Mouse (Mus musculus) neural tube, embryonic 15.5 days (tissue): ENCODE results near the gene Csnk1g2. TPM values are rescaled to one million over a fixed set of nuclear protein-coding genes. Genes with fewer than 3 reads are reported as not detected.

ENCODE experiments used
- ATAC-seq: fragments of 200-750 bp; cut with Nextera tagmentation; 2 replicates; pipeline ENCODE4 v1.8.0; 2017; ENCODE audit warnings: mild to moderate bottlenecking, moderate TSS enrichment, moderate library complexity; ENCODE audit not compliant: low FRiP score
- H3K27ac ChIP-seq: fragments of 300-500 bp; sonication (generic); replicated peaks from 2 replicates; pipeline ENCODE4 v1.5.1; 2015; ENCODE audit warnings: mild to moderate bottlenecking, inconsistent platforms
- H3K27me3 ChIP-seq: fragments of 300-500 bp; sonication (generic); replicated peaks from 2 replicates; pipeline ENCODE4 v1.6.1; 2015; ENCODE audit warnings: inconsistent platforms
- H3K36me3 ChIP-seq: fragments of 300-500 bp; sonication (generic); 2 replicates; pipeline ENCODE4 v1.6.1; 2015; ENCODE audit warnings: inconsistent platforms
- H3K4me1 ChIP-seq: fragments of 300-500 bp; sonication (generic); 2 replicates; pipeline ENCODE4 v1.6.1; 2015; ENCODE audit warnings: inconsistent platforms
- H3K4me2 ChIP-seq: fragments of 300-500 bp; sonication (generic); 2 replicates; pipeline ENCODE4 v1.6.1; 2015; ENCODE audit warnings: inconsistent platforms, mild to moderate bottlenecking, moderate library complexity
- H3K4me3 ChIP-seq: fragments of 300-500 bp; sonication (generic); replicated peaks from 2 replicates; pipeline ENCODE4 v1.5.1; 2015; ENCODE audit warnings: mild to moderate bottlenecking, inconsistent platforms
- H3K9ac ChIP-seq: fragments of 300-500 bp; sonication (generic); replicated peaks from 2 replicates; pipeline ENCODE4 v1.6.1; 2015; ENCODE audit warnings: mild to moderate bottlenecking, inconsistent platforms
- H3K9me3 ChIP-seq: fragments of 300-500 bp; sonication (generic); replicated peaks from 2 replicates; pipeline ENCODE4 v1.6.1; 2016; ENCODE audit warnings: inconsistent platforms
- WGBS: fragments of 180-500 bp; shearing (Covaris S2); methylation state at CpG from one replicate; pipeline ENCODE4 v1.1.7; 2015; ENCODE audit warnings: mixed read lengths; 5-methylcytosine and 5-hydroxymethylcytosine counted together
- polyA plus RNA-seq: library from polyadenylated mRNA; unstranded; fragments of >200 nt; fragmentation: Nextera tagmentation; extraction: Ambion mirVana; gene quantifications from 2 replicates; pipeline ENCODE4 v1.2.1, GENCODE M21; 2015

Gene Csnk1g2
- polyA plus RNA-seq, 1 experiment from 2014 or later = 106 TPM

- no peak overlapping the region for H3K4me3 ChIP-seq
- H3K27me3 ChIP-seq = no peaks in the 10 kb centered on the region
- no peak for ATAC-seq
- H3K9me3 ChIP-seq = no peaks in the 10 kb centered on the region
- H3K4me1 ChIP-seq = peaks cover 46% of the 10 kb centered on the region
- H3K27ac ChIP-seq = peak overlapping the region; percentile 18; the same call in 1 of the 2 replicates
- no peak overlapping the region for H3K9ac ChIP-seq
- peaks cover 28% of the 10 kb centered on the region for H3K36me3 ChIP-seq
- H3K4me2 ChIP-seq = peak overlapping the region; percentile 23; the same call in 1 of the 2 replicates
- WGBS = 78% methylated on average over 12 of the region's 12 CpGs
Observed at GRCm38 (mm10) chr10:80584642-80585552, 37.7 kb upstream of the Csnk1g2 start.

DNA sequence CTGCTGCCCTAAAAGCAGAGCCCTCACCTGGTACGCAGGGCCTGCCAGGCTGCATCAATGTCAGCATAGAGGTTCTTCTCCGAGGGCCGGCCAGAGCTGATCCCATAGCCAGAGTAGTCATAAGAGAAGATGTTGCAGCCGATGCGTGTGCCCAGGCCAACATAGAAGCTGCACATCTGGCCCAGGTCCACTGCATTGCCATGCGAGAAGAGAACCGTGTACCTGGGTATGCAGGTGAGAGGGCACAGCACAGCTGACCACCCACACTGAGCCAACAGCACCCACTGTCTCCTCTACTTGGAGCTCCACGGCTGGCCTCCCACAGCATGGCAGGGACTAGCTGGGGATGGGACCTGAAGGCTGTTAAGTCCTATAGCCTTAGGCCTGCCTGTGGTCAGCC lies 37.1 kb upstream of the Csnk1g2 start:
- H3K9ac ChIP-seq = no peak overlapping the region
- H3K4me2 ChIP-seq = peak overlapping the region; percentile 23; the same call in 1 of the 2 replicates
- H3K4me1 ChIP-seq = peaks cover 49% of the 10 kb centered on the region
- no peaks in the 10 kb centered on the region for H3K9me3 ChIP-seq
- peaks cover 28% of the 10 kb centered on the region for H3K36me3 ChIP-seq
- no peak overlapping the region for H3K4me3 ChIP-seq
- no peak for ATAC-seq
- no peak overlapping the region for H3K27ac ChIP-seq
- no peaks in the 10 kb centered on the region for H3K27me3 ChIP-seq
- WGBS = 93% methylated on average over 8 of the region's 8 CpGs

DNA sequence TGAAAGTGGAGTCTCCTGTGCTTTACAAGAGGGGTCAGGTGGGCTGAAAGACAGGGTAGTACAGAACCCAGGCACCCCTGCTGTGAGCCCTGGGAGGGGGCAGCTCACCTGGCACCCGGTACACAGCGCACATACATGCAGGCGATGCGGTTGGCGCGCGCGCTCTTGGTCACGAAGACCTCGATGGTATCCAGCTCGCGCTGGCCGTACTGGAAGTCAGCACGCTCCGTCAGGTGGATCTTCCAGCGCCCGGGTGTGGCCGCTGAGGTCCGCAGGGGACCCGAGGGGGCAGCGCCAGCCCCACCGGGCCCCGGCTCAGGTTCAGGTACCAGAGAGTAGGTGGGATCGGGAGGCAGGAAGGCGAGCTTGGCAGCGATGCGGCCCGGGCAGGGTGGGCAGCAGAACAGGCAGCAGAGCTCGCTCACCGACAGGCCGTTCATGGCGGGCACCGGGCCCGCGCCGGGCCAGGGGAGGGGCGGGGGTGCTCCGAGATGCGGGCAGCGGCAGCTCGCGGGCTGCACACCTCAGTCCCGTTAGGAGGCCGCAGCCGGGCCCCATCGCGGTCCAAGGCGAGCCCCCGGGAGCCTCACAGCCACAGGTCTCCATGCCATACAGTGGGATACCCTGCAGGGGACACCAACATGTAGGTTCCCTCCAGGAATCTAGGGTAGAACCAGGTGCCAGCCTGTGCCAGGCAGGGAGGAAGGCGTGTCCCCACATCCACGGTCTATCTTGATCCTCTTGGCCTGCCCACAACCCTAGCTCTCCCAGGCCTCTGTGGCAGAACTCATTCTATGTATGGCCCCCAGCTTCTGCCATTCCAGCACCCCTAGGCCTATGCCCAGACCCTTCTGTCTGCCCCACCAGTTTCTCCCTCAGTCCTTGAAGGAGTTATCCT lies 36.0 kb upstream of the Csnk1g2 start:
- WGBS = 95% methylated on average over 48 of the region's 51 CpGs
- peak overlapping the region; percentile 37; the same call in 1 of the 2 replicates for H3K27ac ChIP-seq
- H3K9ac ChIP-seq = no peak overlapping the region; the same call in 1 of the 2 replicates

DNA sequence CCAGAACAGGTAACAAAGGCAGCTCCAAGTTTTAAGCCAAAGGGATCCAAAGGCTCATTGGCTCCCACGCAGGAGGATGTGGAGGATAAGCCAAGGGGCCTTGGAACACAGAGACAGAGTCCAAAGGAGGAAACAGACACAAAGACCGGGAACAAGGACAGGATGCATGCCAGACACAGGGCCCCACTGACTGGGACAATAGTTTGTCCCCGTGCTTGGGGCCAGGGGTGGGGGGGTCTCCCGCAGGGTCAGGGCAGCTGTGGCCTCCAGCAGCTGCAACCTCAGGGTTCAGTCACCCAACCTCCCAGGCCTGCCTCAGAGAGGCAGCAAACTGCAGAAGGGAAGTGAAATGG lies 35.4 kb upstream of the Csnk1g2 start:
- Histone ChIP-seq H3K27ac (peak overlapping the region; percentile 37; the same call in 1 of the 2 replicates), H3K4me2 (peak overlapping the region; percentile 23)
- WGBS = 41% methylated on average over 4 of the region's 4 CpGs

More for the DNA sequence above, 36.0 kb upstream of the Csnk1g2 start:
- Histone ChIP-seq H3K4me1 (peaks cover 51% of the 10 kb centered on the region), H3K4me2 (peak overlapping the region; percentile 23), H3K27me3 (no peaks in the 10 kb centered on the region), H3K9me3 (no peaks in the 10 kb centered on the region), H3K36me3 (peaks cover 28% of the 10 kb centered on the region), H3K4me3 (0 out of 2 replicates have a peak overlapping the region, but pooled peaks have one; percentile 4)
- no peak for ATAC-seq

GRCm38 (mm10) chr10:80589127-80589878 lies 33.3 kb upstream of the Csnk1g2 start:
- Histone ChIP-seq H3K4me1 (peaks cover 51% of the 10 kb centered on the region), H3K4me2 (peak overlapping the region; percentile 94), H3K27me3 (no peaks in the 10 kb centered on the region; the same call in 1 of the 2 replicates), H3K4me3 (peak overlapping the region; percentile 96), H3K36me3 (peaks cover 20% of the 10 kb centered on the region), H3K27ac (peak overlapping the region; percentile 81), H3K9me3 (no peaks in the 10 kb centered on the region), H3K9ac (peak overlapping the region; percentile 93)
- 19% methylated on average over 12 of the region's 12 CpGs for WGBS
- no peak for ATAC-seq

More for the DNA sequence above, 35.4 kb upstream of the Csnk1g2 start:
- ATAC-seq = no peak
- no peak overlapping the region for H3K9ac ChIP-seq
- peaks cover 28% of the 10 kb centered on the region for H3K36me3 ChIP-seq
- no peaks in the 10 kb centered on the region for H3K9me3 ChIP-seq
- H3K27me3 ChIP-seq = no peaks in the 10 kb centered on the region
- H3K4me3 ChIP-seq = no peak overlapping the region
- H3K4me1 ChIP-seq = peaks cover 51% of the 10 kb centered on the region

DNA sequence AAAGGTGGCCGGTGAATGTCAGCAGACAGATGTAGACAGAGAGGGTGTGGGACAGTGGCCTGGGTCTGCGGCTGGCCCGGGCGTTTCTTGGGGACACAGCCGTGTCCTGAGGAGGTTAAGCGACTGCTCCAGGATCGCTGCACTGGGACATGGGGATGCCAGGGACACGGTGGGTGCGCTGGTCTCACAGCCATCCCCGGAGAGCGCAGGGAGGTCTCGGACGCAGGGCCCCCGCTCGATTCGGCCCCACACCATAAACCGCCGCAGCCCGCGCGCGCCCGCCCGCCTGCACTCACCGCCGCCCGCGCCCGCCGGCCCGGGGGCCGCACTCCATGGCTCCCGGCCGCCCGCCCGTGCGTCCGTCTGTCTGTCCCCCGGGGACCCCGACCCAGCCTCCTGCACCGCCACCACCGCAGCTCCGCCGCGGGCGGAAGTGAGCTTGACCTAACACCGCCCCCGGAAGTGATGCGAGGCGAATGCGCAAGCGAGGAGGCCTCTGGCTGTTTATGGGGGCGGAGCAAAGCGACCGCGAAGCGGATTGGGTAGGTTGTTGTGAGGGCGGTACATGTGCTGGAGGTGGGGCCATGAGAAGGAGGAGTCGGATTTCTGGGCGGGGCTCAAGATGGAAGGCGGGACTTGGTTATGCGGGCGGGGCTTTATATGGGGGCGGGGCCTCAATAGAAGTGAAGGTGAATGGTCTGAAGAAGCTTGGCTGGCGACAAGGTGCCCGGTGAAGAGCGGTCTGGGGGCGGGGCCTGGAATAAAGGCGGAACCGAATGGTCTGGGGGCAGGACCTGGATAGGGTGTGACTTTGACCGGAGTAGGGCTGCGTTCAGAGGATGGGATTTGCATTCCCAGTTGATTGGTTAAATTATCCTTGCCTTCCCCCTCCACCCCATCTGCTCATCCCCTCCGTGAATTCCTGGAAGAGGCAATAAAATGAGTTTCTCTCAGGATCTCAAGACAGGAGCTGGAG lies 32.5 kb upstream of the Csnk1g2 start, which contains the start of gene Abhd17a:
Gene Abhd17a (minus strand): TSS at position 463 of the 976 bp plus-strand sequence.
- ATAC-seq = peak; percentile 97
- peak within 1 kb of the TSS; percentile 93 for H3K9ac ChIP-seq
- peaks cover 47% of the 10 kb centered on the region for H3K4me1 ChIP-seq
- H3K27me3 ChIP-seq = no peaks in the 10 kb centered on the region; the same call in 1 of the 2 replicates
- peak within 1 kb of the TSS; percentile 94 for H3K4me2 ChIP-seq
- H3K4me3 ChIP-seq = peak within 1 kb of the TSS; percentile 96
- H3K27ac ChIP-seq = peak within 1 kb of the TSS; percentile 81
- whole genome bisulfite sequencing = under 1% methylated on average over 73 of the region's 73 CpGs
- peaks cover 12% of the 10 kb centered on the region; the same call in 1 of the 2 replicates for H3K36me3 ChIP-seq
- H3K9me3 ChIP-seq = no peaks in the 10 kb centered on the region

DNA sequence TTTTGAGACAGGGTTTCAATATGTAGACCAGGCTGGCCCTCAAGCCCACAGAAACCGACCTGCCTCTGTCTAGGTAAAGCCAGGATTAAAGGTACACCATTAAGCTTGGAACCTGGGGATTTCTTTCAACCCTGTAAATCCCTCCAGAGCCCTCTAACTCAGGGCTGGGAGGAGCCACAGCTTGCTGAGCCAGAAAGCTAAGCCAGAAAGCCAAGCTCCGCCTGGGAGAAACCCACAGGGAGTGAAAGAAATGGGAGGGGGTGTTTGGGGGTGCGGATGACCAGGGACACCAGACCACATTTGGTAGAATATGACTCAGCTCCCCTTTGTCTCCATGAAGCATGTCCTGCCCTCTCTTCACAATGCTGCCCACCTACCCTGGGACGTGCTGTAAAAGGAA lies 26.3 kb upstream of the Csnk1g2 start:
- peaks cover 3% of the 10 kb centered on the region; the same call in 1 of the 2 replicates for H3K27me3 ChIP-seq
- ATAC-seq = no peak
- no peak overlapping the region for H3K4me3 ChIP-seq
- H3K4me1 ChIP-seq = no peaks in the 10 kb centered on the region
- WGBS = 46% methylated on average over 4 of the region's 4 CpGs
- no peak overlapping the region for H3K27ac ChIP-seq
- no peaks in the 10 kb centered on the region for H3K9me3 ChIP-seq
- no peaks in the 10 kb centered on the region for H3K36me3 ChIP-seq
- no peak overlapping the region for H3K4me2 ChIP-seq
- no peak overlapping the region for H3K9ac ChIP-seq

GRCm38 (mm10) chr10:80602698-80603325 lies 19.8 kb upstream of the Csnk1g2 start, which contains the start of the genes Scamp4 and Adat3:
Scamp4 (plus strand) TSS chr10:80602872.
Adat3 (plus strand) TSS chr10:80602880.
- no peaks in the 10 kb centered on the region for H3K9me3 ChIP-seq
- peak within 1 kb of the TSS; percentile 78 for H3K4me3 ChIP-seq
- H3K36me3 ChIP-seq = peaks cover 19% of the 10 kb centered on the region
- no peaks in the 10 kb centered on the region for H3K27me3 ChIP-seq
- H3K4me2 ChIP-seq = peak within 1 kb of the TSS; percentile 93
- H3K4me1 ChIP-seq = peaks cover 22% of the 10 kb centered on the region
- H3K27ac ChIP-seq = peak within 1 kb of the TSS; percentile 97
- WGBS = under 1% methylated on average over 54 of the region's 54 CpGs
- ATAC-seq = peak; percentile 95
- H3K9ac ChIP-seq = peak within 1 kb of the TSS; percentile 71

- Histone ChIP-seq H3K4me1 (peaks cover 22% of the 10 kb centered on the region), H3K27ac (peak overlapping the region; percentile 97), H3K4me2 (peak overlapping the region; percentile 93), H3K9me3 (no peaks in the 10 kb centered on the region), H3K9ac (peak overlapping the region; percentile 71), H3K4me3 (peak overlapping the region; percentile 78), H3K27me3 (no peaks in the 10 kb centered on the region), H3K36me3 (peaks cover 24% of the 10 kb centered on the region)
- WGBS = 34% methylated on average over 7 of the region's 7 CpGs
- peak; percentile 6; the same call in 1 of the 2 replicates for ATAC-seq
Observed at GRCm38 (mm10) chr10:80603364-80603763, 19.3 kb upstream of the Csnk1g2 start.
